Mouse (Mus musculus) heart, postnatal 10 days (tissue): ENCODE data around the gene Bpifb9a. TPM values are rescaled to one million over a fixed set of nuclear protein-coding genes. Genes with fewer than 3 reads are reported as not detected.
"Not testable (repeated sequence)": the region's sequence is repeated elsewhere in the genome, so short reads cannot be mapped to it uniquely, and the experiment has no call there.

Experiments used
- DNase-seq, 2 experiments: peaks; one replicate each; pipeline ENCODE4 v3.0.0; 2021
- intact Hi-C: fragments of 180-260 bp; cut with DNase I; formaldehyde crosslinking; loops from one replicate; pipeline ENCODE4 v1.15.1; 2025
- total RNA-seq, 2 experiments: library from RNA; stranded (reverse); gene quantifications; 2 replicates each; pipeline ENCODE4 v1.2.3; 2021

Bpifb9a gene
- total RNA-seq, 2 experiments from 2014 or later: not detected

DNA sequence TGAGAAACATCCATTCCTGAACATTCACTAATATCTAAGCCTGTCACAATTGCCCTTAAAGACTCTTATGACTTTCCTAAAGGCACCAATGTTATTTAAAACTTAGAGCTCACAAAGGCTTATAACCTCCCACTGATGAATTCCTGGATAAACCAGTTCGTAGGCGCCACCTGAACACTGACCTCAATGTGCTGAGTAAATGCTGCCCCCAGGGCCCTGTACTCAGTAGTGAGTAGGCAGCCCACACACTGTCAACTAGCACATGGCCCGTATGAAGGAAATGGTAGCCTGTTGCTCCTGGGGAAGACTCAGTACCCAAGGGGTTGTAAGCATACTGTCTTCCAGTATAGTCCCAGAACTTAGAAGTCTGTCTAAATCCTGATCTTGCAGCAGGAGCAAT, 44.1 kb downstream of the Bpifb9a start:
- intact Hi-C loops: no loop called here
- no peak for DNase-seq

DNA sequence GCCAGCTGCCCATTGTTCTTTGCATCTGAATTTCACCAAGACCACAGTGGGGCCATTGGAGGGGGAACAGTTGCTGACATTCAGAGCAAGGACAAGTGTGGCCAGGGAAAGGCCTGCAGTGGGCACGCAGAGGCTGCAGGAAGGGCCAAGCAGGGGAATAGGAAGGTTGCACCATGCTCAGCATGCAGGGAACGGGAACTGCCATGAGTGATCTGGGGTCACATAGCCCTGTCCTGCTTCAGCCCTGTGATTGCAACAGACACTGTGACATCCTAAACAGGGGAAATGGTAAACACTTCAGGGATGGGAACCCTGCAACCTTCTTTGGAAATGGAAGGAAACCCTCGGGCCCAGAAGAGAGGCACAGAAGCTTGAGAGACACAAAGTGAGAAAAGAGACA, 47.0 kb downstream of the Bpifb9a start:
- DNase-seq, intact Hi-C loops: not testable (repeated sequence)

DNA sequence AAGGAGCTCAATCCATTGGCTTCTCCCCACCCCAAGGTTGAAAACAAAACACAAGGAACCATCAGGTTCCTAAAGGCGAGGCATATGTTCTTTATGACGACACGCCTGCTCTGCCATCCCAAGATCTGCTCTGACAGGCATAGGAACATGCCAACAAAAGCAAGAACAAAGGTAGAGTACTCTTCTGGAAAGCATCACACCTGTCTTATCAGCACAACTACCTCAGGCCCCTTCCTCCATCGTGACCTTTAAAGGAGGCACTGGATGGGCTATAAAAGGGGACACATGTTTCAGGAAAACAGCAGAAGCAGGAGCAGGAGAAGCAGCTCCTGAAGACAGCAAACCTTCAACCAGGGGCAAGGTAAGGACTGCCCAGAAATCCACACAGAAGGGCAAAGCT, 49.3 kb downstream of the Bpifb9a start, which contains the start of gene Bpifb9b:
Gene Bpifb9b, plus strand, starts transcription at position 301 of the 400 bp plus-strand sequence.
- intact Hi-C loops: loop anchor here (2.0 kb wide), 1 partner anchor 48 kb away; no protein-coding TSS in a partner anchor
- DNase-seq: not testable (repeated sequence)

DNA sequence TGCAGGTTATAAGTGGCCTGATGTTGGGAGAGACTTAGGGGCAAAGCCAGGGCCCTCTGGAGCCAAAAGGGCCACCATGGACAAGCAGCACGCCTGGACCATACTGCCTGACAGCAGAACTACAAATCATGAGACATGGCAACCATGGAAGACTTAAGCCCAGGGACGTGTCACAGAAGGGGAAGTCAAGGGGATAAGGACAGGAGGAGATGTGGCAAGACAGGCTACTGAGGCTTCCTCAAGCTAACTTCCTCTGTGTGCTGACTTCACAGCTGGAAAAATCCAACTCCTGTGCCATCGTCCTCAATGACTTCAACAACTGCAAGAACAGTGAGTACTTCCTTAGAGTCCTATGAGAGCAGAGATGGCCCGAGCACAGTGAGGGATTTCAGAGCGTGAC, 56.1 kb downstream of the Bpifb9a start:
- intact Hi-C loops, DNase-seq: not testable (repeated sequence)

Other genes with a start within 250 kb of the Bpifb9a start
- gene Bpifa2, start 249.6 kb upstream of the Bpifb9a start, total RNA-seq: under 1 TPM in 1 of 2 experiments, not detected in 1; 0.36 TPM
- gene Bpifa3, start 127.5 kb upstream of the Bpifb9a start, total RNA-seq: not detected
- gene Bpifa1, start 115.0 kb upstream of the Bpifb9a start, total RNA-seq: under 1 TPM in 1 of 2 experiments, not detected in 1; 0.24 TPM
- not detected for gene Bpifa5, start 95.2 kb upstream of the Bpifb9a start, total RNA-seq
- gene Bpifb1, start 67.0 kb upstream of the Bpifb9a start, total RNA-seq: under 1 TPM; 0.15 to 0.24 TPM
- gene Bpifb5, start 34.1 kb upstream of the Bpifb9a start, total RNA-seq: not detected
- not detected for gene Bpifb9b, start 49.4 kb downstream of the Bpifb9a start, total RNA-seq
- 10 to 100 TPM; 13.6 to 16.3 TPM for gene Cdk5rap1, start 115.2 kb downstream of the Bpifb9a start, total RNA-seq
- gene Snta1, start 150.2 kb downstream of the Bpifb9a start, total RNA-seq: 100 to 1,000 TPM in 1 of 2 experiments, 10 to 100 TPM in 1; 82.6 to 106 TPM
- 10 to 100 TPM; 23.5 to 25.3 TPM for gene Cbfa2t2, start 178.6 kb downstream of the Bpifb9a start, total RNA-seq